Mouse (Mus musculus): ENCODE results near the gene Add2.

The Add2 gene

DNA sequence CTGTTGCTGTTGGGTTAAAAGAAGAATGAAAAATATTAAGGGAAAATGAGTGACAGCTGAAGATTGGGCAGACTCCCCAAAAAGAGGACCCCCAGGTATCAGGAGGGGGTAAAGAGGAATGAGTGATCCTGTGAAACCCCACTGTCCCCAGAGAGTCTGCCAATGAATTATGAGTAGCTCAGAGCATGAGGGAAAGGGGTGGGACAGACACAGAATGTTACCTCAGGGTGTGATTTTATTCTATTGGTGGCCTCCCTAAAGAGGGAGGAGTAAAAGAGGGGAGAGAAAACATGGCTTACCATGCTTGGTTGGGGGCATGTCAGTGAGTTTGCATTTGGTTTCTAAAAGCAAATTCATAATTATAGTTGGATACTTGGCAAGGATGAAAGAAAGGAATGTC lies 50.8 kb downstream of the Add2 start:
- no peak for DNase-seq (ENCODE audit: low spot score)

- peak; percentile 18 for DNase-seq (ENCODE audit: low spot score)
Observed at GRCm38 (mm10) chr6:86085518-86085917, 57.0 kb downstream of the Add2 start.

GRCm38 (mm10) chr6:86086851-86087571 lies 58.5 kb downstream of the Add2 start:
- DNase-seq (ENCODE audit: low spot score), result no peak

DNA sequence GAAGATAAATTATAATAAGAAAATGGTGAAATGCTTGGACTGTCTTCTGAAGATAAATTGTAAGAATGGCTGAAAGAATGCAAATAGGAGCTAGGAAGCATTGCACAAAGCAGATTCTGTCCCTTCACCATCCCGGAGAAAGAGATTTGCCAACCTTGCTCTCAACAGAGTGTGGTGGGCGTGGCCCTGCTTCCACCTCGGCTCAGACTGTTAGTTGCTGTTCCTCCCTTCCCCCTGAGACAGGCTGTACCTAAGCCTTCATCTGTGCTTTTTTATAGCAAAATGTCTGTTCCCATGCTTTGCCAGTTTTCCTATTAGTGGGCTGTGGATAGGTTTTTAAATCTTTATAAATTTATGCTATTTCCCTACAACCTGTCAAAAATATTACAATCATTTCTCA lies 59.3 kb downstream of the Add2 start:
- no peak for DNase-seq (ENCODE audit: low spot score)

DNA sequence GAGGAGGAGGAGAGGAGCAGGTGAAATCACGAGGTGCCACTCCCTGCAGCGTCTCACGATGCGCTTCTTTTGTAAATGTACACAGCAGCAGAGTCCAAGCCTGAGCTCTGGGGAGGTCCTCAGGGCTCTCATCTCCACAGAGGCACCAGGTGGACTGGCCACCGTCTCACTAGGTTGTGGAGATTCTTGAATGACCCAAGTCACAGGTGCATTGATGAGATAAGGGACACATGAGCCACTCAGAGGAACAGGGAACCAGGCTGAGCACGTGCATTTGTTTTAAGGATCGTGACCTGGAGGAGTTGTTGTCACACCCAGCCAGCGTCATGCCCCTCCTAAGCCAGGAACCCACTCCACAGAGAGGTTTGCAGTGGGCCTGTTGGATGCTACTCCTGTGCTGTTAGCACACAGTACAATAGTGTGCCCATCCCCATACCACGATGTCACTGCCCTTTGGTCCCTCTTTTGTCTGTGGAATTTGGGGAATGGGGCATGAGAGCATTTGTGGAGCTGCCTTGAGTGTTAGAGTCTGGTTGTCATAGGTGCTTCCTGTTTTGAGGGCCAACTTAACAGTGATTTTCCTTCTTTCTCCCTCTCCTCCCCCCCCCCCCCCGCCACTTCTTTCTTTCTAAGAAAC lies 65.8 kb downstream of the Add2 start:
- DNase-seq (ENCODE audit: low spot score), result no peak

DNA sequence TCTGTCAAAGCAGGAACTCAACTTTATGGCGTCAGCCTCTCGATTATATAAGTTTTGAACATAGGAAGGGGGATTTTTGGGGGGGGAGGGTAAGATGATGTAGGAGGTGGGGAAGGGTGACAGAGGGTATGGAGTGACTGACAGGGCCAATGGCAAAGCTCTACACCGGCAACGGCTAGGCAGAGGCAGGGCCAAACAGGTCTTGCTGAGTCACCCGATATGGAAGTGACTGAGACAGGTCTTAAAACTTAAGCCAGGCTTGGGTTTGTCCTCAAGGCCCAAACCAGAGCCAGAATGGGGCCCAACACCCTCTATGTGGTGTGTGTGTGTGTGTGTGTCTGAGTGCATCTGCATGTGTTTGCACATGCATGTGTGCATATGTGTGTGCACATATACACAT lies 67.0 kb downstream of the Add2 start:
- no peak for DNase-seq (ENCODE audit: low spot score)

DNA sequence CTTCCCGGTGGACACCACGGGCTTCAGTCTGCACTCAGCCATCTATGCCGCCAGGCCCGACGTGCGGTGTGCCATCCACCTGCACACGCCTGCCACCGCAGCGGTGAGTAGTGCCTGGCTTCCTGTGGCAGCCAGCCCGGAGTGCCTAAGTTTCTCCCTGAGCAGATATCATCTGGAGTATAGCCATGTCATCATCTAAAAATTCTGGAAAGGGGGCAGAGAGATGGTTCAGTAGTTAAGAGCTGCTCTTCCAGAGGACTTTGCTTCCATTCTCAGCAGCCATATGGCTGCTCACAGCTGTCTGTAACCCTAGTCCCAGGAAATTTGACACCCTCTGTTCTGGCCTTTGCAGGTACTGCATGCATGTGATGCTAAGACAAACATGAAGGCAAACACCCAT lies 68.3 kb downstream of the Add2 start:
- no peak for DNase-seq (ENCODE audit: low spot score)

GRCm38 (mm10) chr6:86097155-86097554 lies 68.7 kb downstream of the Add2 start:
- DNase-seq (ENCODE audit: low spot score), result no peak

DNA sequence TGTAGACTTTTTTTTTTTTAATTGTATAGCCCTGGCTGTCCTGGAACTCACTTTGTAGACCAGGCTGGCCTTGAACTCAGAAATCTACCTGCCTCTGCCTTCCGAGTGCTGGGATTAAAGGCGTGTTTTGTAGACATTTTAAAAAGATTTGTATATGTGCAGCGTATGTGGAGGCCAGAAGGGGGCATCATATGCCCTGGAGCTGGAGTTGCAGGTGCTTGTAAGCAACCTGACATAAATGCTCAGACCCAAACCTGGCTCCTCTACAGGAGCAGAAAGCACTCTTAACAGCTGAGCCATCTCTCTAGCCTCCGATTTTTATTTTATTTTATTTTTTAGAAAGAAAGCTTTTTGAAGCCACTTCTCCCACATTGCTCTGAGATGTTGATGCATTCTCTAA lies 70.5 kb downstream of the Add2 start:
- no peak for DNase-seq (ENCODE audit: low spot score)

DNA sequence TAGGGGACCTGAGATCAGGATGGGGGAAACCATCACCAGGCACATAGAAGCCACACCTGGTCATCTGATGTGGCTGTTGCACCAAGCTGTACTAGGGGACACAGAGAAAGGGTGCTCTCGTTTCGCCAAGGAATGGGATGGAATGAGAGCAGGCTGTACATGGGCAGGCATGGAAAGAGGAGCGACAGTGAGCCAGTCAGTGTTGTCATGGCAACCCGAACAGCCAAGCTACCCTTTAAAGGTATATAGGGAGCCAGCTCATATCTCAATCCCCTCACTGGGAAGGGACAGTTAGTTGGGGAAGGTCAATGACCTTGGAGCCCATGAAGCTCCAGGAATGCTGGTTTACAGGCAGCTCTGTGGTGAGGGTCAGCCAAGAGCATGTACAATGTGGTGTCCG lies 73.0 kb downstream of the Add2 start:
- no peak for DNase-seq (ENCODE audit: low spot score)

GRCm38 (mm10) chr6:86102874-86103273 lies 74.4 kb downstream of the Add2 start:
- DNase-seq (ENCODE audit: low spot score), result no peak

GRCm38 (mm10) chr6:86103614-86104013 lies 75.1 kb downstream of the Add2 start:
- no peak for DNase-seq (ENCODE audit: low spot score)

DNA sequence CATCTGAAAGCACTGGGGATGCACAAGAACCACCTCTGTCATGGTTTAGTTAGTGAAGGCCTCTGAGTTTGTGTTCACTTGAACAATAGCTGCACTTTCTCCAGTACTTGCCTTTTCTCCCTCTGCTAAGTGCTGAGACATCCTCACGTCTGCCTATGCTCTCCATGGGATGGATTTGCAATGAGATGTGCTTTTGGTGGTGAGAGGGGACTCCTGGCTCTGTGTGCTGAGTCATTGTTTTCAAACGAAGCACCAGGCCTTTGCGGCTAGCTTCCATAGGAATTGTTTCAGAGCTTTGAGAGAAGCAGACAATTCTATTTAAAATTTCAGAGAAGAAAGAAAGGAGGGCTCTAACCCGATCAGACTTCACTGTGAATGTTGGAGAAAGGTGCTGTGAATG lies 76.2 kb downstream of the Add2 start:
- DNase-seq (ENCODE audit: low spot score), result no peak

- DNase-seq (ENCODE audit: low spot score), result no peak
Observed at GRCm38 (mm10) chr6:86106045-86106444, 77.6 kb downstream of the Add2 start.

- no peak for DNase-seq (ENCODE audit: low spot score)
Observed at GRCm38 (mm10) chr6:86107101-86107500, 78.6 kb downstream of the Add2 start.

GRCm38 (mm10) chr6:86115843-86116242 lies 87.4 kb downstream of the Add2 start:
- no peak for DNase-seq (ENCODE audit: low spot score)

GRCm38 (mm10) chr6:86123057-86123456 lies 94.6 kb downstream of the Add2 start:
- DNase-seq (ENCODE audit: low spot score), result no peak

- no peak for DNase-seq (ENCODE audit: low spot score)
Observed at GRCm38 (mm10) chr6:86125761-86126160, 97.3 kb downstream of the Add2 start.

- DNase-seq (ENCODE audit: low spot score), result no peak
Observed at GRCm38 (mm10) chr6:86126953-86127581, 98.6 kb downstream of the Add2 start.

DNA sequence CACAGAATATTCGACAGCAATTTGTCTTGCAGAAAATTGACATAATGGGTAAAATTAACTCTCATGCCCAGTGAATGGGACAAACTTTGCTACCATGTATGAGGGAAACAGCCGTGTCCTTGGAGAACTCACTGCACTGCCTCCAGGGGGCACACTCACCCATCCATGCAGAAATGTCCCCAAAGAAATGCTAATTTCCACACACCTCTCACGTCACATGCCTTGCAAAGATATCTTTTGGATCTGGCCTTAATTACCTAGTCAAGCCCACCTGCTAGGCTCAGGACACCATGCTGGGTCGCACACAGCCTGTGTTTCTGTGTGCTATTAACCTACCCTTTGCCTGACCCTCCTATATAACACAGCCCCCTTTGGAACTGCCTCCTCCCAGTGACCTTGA lies 100.0 kb downstream of the Add2 start:
- no peak for DNase-seq (ENCODE audit: low spot score)

- DNase-seq (ENCODE audit: low spot score), result no peak
Observed at GRCm38 (mm10) chr6:86129872-86130498, 101.5 kb downstream of the Add2 start.

DNA sequence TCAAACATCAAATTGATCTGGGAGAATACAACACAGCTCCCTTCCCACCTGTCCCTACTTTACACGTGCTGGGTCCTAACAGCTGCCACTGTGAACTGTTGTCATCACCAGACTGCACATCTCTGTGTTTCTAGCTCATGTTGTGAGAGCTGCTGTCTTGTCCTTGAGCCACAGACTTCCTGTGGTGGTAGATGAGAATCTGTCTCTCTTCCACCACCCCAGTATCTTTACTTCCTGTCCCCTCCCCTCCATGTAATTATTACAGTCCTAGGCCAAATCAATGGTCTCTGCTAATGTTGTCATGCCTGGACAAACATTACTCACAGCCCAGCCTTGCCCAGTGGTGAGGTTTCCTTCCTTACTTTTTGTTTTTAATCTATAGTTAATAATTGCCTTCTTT lies 105.4 kb downstream of the Add2 start:
- DNase-seq (ENCODE audit: low spot score), result no peak

DNA sequence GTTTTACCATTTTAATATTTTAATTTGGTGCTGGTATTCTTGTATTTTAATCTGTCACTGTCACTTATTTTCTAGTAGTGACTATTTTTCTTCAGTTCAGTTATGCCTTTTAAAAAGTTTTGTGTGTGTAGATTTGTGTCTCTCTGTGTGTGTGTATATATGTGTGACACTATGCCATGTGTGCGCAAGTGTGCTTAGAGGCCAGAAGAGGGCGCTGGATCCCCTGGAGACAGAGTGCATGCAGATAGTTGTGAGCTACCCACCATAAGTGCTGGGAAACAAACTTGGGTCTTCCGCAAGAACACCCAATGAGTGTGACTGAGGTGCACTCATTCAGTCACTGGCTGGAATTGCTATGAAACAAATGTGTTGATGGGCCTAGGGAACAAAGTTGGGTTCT lies 107.7 kb downstream of the Add2 start:
- no peak for DNase-seq (ENCODE audit: low spot score)
